Mouse (Mus musculus) MEL (cell line): ENCODE data around the gene Mcm2. TPM values are rescaled to one million over a fixed set of nuclear protein-coding genes. Genes with fewer than 3 reads are reported as not detected.

Experiments used
- DNase-seq: peaks from one replicate; pipeline ENCODE4 v3.0.0; 2011; ENCODE audit warnings: low read depth, low spot score
- H3K27ac ChIP-seq: 2 replicates; pipeline ENCODE4 v1.5.1; 2012; ENCODE audit warnings: low read depth, mild to moderate bottlenecking, control low read depth, low read length, moderate library complexity; ENCODE audit not compliant: control insufficient read depth
- H3K27me3 ChIP-seq, 2 experiments: fragments of 150-350 bp in 1 of 2; sonication (generic) in 1 of 2; 2 replicates each; pipeline ENCODE4 v1.6.1; 2012; ENCODE audit warnings: low read length in 2 of 2, mild to moderate bottlenecking in 2 of 2, improper control_type of control experiment in 1 of 2, moderate library complexity in 1 of 2; ENCODE audit not compliant: insufficient read depth in 2 of 2, control insufficient read depth in 1 of 2
- H3K36me3 ChIP-seq, 2 experiments: 2 replicates each; pipeline ENCODE4 v1.6.1; 2012 to 2014; ENCODE audit warnings: low read length in 2 of 2, improper control_type of control experiment in 1 of 2, inconsistent platforms in 1 of 2, mild to moderate bottlenecking in 1 of 2; ENCODE audit not compliant: insufficient read depth in 2 of 2, control insufficient read depth in 1 of 2
- H3K4me1 ChIP-seq, 2 experiments: fragments of 150-350 bp in 1 of 2; sonication (generic) in 1 of 2; 2 replicates each; pipeline ENCODE4 v1.6.1; 2012; ENCODE audit warnings: low read length in 2 of 2, improper control_type of control experiment in 1 of 2, mild to moderate bottlenecking in 1 of 2; ENCODE audit not compliant: insufficient read depth in 2 of 2, control insufficient read depth in 1 of 2
- H3K4me3 ChIP-seq, 2 experiments: fragments of 150-350 bp in 1 of 2; sonication (generic) in 1 of 2; 2 replicates each; pipeline ENCODE4 v1.5.1; 2012; ENCODE audit warnings: low read depth in 2 of 2, low read length in 2 of 2, mild to moderate bottlenecking in 2 of 2, moderate library complexity in 2 of 2, control low read depth in 1 of 2, improper control_type of control experiment in 1 of 2; ENCODE audit not compliant: control insufficient read depth in 1 of 2, insufficient read depth in 1 of 2
- H3K79me2 ChIP-seq: 2 replicates; pipeline ENCODE4 v1.6.1; 2012; ENCODE audit warnings: mild to moderate bottlenecking, low read length, moderate library complexity; ENCODE audit not compliant: control insufficient read depth, poor library complexity, insufficient read depth
- H3K9ac ChIP-seq: 2 replicates; pipeline ENCODE4 v1.6.1; 2012; ENCODE audit warnings: low read depth, mild to moderate bottlenecking, control low read depth, low read length, moderate library complexity; ENCODE audit not compliant: control insufficient read depth, poor library complexity, severe bottlenecking
- H3K9me3 ChIP-seq: fragments of 150-350 bp; sonication (generic); replicated peaks from 2 replicates; pipeline ENCODE4 v1.6.1; 2012; ENCODE audit warnings: mild to moderate bottlenecking, low read length, improper control_type of control experiment, moderate library complexity; ENCODE audit not compliant: insufficient read depth
- BHLHE40 ChIP-seq: IDR thresholded peaks from 2 replicates; pipeline ENCODE4 v1.6.1; 2012; ENCODE audit warnings: low read depth, mild to moderate bottlenecking, inconsistent platforms, low read length, improper control_type of control experiment, borderline replicate concordance
- CTCF ChIP-seq, 3 experiments: IDR thresholded peaks in 2 of 3; conservative IDR thresholded peaks in 1 of 3; 2 replicates each; pipeline ENCODE4 v1.5.1; 2011 to 2012; ENCODE audit warnings: low read length in 3 of 3, low read depth in 2 of 3, mild to moderate bottlenecking in 2 of 3, improper control_type of control experiment in 1 of 3, inconsistent platforms in 1 of 3, mixed read lengths in 1 of 3, moderate library complexity in 1 of 3; ENCODE audit not compliant: control insufficient read depth in 1 of 3, insufficient read depth in 1 of 3, poor library complexity in 1 of 3, severe bottlenecking in 1 of 3
- E2F4 ChIP-seq: IDR thresholded peaks from 2 replicates; pipeline ENCODE4 v1.6.1; 2011; ENCODE audit warnings: low read depth, low read length, improper control_type of control experiment, borderline replicate concordance
- ELF1 ChIP-seq: IDR thresholded peaks from 2 replicates; pipeline ENCODE4 v1.6.1; 2014; ENCODE audit warnings: low read depth, mild to moderate bottlenecking, inconsistent platforms, low read length, improper control_type of control experiment, moderate library complexity
- EP300 ChIP-seq, 2 experiments: IDR thresholded peaks; 2 replicates each; pipeline ENCODE4 v1.6.1; 2011; ENCODE audit warnings: improper control_type of control experiment in 2 of 2, low read length in 2 of 2, low read depth in 1 of 2, mild to moderate bottlenecking in 1 of 2
- GABPA ChIP-seq: IDR thresholded peaks from 2 replicates; pipeline ENCODE4 v1.6.1; 2012; ENCODE audit warnings: low read depth, mild to moderate bottlenecking, inconsistent platforms, low read length, improper control_type of control experiment, moderate library complexity
- GATA1 ChIP-seq: IDR thresholded peaks from 2 replicates; pipeline ENCODE4 v1.6.1; 2011; ENCODE audit warnings: low read depth, low read length, improper control_type of control experiment
- KAT2A ChIP-seq: conservative IDR thresholded peaks from 2 replicates; pipeline ENCODE4 v1.6.1; 2012; ENCODE audit warnings: low read depth, low read length, improper control_type of control experiment, inconsistent platforms
- MAFK ChIP-seq: IDR thresholded peaks from 2 replicates; pipeline ENCODE4 v1.6.1; 2011; ENCODE audit warnings: low read depth, mild to moderate bottlenecking, low read length, improper control_type of control experiment, borderline replicate concordance
- MXI1 ChIP-seq: IDR thresholded peaks from 2 replicates; pipeline ENCODE4 v1.6.1; 2011; ENCODE audit warnings: mild to moderate bottlenecking, low read depth, low read length, improper control_type of control experiment
- MYB ChIP-seq: IDR thresholded peaks from 2 replicates; pipeline ENCODE4 v1.6.1; 2011; ENCODE audit warnings: mild to moderate bottlenecking, low read depth, low read length, improper control_type of control experiment
- POLR2A ChIP-seq, 2 experiments: IDR thresholded peaks; 2 replicates each; pipeline ENCODE4 v1.6.1; 2011 to 2012; ENCODE audit warnings: low read length in 2 of 2, mild to moderate bottlenecking in 2 of 2, control low read depth in 1 of 2, improper control_type of control experiment in 1 of 2, low read depth in 1 of 2, moderate library complexity in 1 of 2; ENCODE audit not compliant: control insufficient read depth in 1 of 2, insufficient read depth in 1 of 2, poor library complexity in 1 of 2
- POLR2AphosphoS2 ChIP-seq: IDR thresholded peaks from 2 replicates; pipeline ENCODE4 v1.6.1; 2011; ENCODE audit warnings: low read length, improper control_type of control experiment
- POLR2AphosphoS5 ChIP-seq: IDR thresholded peaks from 2 replicates; pipeline ENCODE4 v1.6.1; 2012; ENCODE audit warnings: low read depth, borderline replicate concordance, mild to moderate bottlenecking, inconsistent platforms, low read length, moderate library complexity, mixed read lengths
- RCOR1 ChIP-seq: IDR thresholded peaks from 2 replicates; pipeline ENCODE4 v1.6.1; 2012; ENCODE audit warnings: low read depth, mild to moderate bottlenecking, inconsistent platforms, low read length, improper control_type of control experiment
- SIN3A ChIP-seq: IDR thresholded peaks from 2 replicates; pipeline ENCODE4 v1.6.1; 2012; ENCODE audit warnings: low read length, improper control_type of control experiment, inconsistent platforms
- ZC3H11A ChIP-seq: IDR thresholded peaks from 2 replicates; pipeline ENCODE4 v1.6.1; 2012; ENCODE audit warnings: low read depth, mild to moderate bottlenecking, inconsistent platforms, low read length, improper control_type of control experiment
- polyA plus RNA-seq, 2 experiments: library from polyadenylated mRNA; stranded (reverse) in 1 of 2; unstranded in 1 of 2; fragments of >175 nt in 1 of 2; fragments of >200 nt in 1 of 2; gene quantifications; 2 replicates each; pipeline versions ENCODE4 v1.2.1 to v1.2.4; 2012; ENCODE audit warnings: low replicate concordance in 2 of 2, low read depth in 1 of 2; ENCODE audit not compliant: insufficient read length in 2 of 2, insufficient read depth in 1 of 2, missing spikeins in 1 of 2
- total RNA-seq: library from RNA; depleted of rRNA; stranded (reverse); fragments of 300-350 nt; gene quantifications from 2 replicates; pipeline ENCODE4 v1.2.3, GENCODE M21; 2012

Gene Mcm2
- total and polyA plus RNA-seq, 3 experiments: 110 to 268 (median 242) TPM

- Histone ChIP-seq H3K9ac (no peak overlapping the region), H3K4me1 (peaks cover 2 to 6% of the 10 kb centered on the region in 2 experiments; a peak in 2 of 4 replicates), H3K9me3 (no peaks in the 10 kb centered on the region), H3K27ac (no peak overlapping the region), H3K4me3 (no peak overlapping the region), H3K27me3 (no peaks in the 10 kb centered on the region), H3K79me2 (no peaks in the 10 kb centered on the region; the same call in 1 of the 2 replicates), H3K36me3 (no peaks in the 10 kb centered on the region)
- TF ChIP-seq KAT2A (no peak), POLR2AphosphoS2 (no peak), CTCF (IDR thresholded peaks at IDR 0.05 in 2 of 3, conservative IDR thresholded peaks at IDR 0.05 in 1 of 3; ENCODE audit: control insufficient read depth in 1 of 3, insufficient read depth in 1 of 3, low read depth in 2 of 3, low read length in 3 of 3, poor library complexity in 1 of 3, severe bottlenecking in 1 of 3) (no peak), GABPA (no peak), GATA1 (no peak), MYB (no peak), E2F4 (no peak)
- no peak for DNase-seq
These were observed 60.0 kb downstream of the Mcm2 start for GRCm38 (mm10) chr6:88838613-88839012.

- H3K36me3 ChIP-seq: no peaks in the 10 kb centered on the region
- no peaks in the 10 kb centered on the region; the same call in 1 of the 2 replicates for H3K79me2 ChIP-seq
- H3K27ac ChIP-seq: no peak overlapping the region
- H3K4me3 ChIP-seq: no peak overlapping the region
- H3K27me3 ChIP-seq: no peaks in the 10 kb centered on the region
- no peak for TF ChIP-seq POLR2AphosphoS5
- no peak for TF ChIP-seq BHLHE40
- no peak for TF ChIP-seq POLR2AphosphoS2
- TF ChIP-seq EP300 (IDR thresholded peaks at IDR 0.05; ENCODE audit: low read depth in 1 of 2, low read length in 2 of 2): no peak
- TF ChIP-seq ELF1: no peak
- no peak for TF ChIP-seq MAFK
- TF ChIP-seq SIN3A: no peak
- no peak for TF ChIP-seq RCOR1
- TF ChIP-seq ZC3H11A: no peak
- no peak for TF ChIP-seq E2F4
- TF ChIP-seq MXI1: no peak
- no peak for TF ChIP-seq POLR2A (IDR thresholded peaks at IDR 0.05; ENCODE audit: control insufficient read depth in 1 of 2, insufficient read depth in 1 of 2, low read depth in 1 of 2, low read length in 2 of 2, poor library complexity in 1 of 2)
- no peak overlapping the region for H3K9ac ChIP-seq
- H3K9me3 ChIP-seq: no peaks in the 10 kb centered on the region
- peaks cover 2 to 6% of the 10 kb centered on the region in 2 experiments; a peak in 3 of 4 replicates for H3K4me1 ChIP-seq
- DNase-seq: no peak
These were observed 60.6 kb downstream of the Mcm2 start for GRCm38 (mm10) chr6:88837999-88838398.
